Mouse (Mus musculus) thymus, postnatal 10 days (tissue): ENCODE measurements around the gene Wfdc8.
"Not testable (repeated sequence)": the region's sequence is repeated elsewhere in the genome, so short reads cannot be mapped to it uniquely, and the experiment has no call there.

ENCODE experiments used
- DNase-seq, 2 experiments: peaks; one replicate each; pipeline ENCODE4 v3.0.0; 2021; ENCODE audit warnings: low spot score in 2 of 2

Gene Wfdc8

GRCm38 (mm10) chr2:164613471-164613870 lies at the start of gene Wfdc8, which contains the start of gene Wfdc6b:
TSS of gene Wfdc8 (minus strand) at chr2:164613626.
TSS of gene Wfdc6b (plus strand) at chr2:164613522.
- not testable (repeated sequence) for DNase-seq

- no peak for DNase-seq
Observed at GRCm38 (mm10) chr2:164656483-164656882, 43.1 kb upstream of the Wfdc8 start, which contains the start of gene Wfdc9. TSS of gene Wfdc9 (minus strand) at chr2:164656583.

- DNase-seq: peak in 1 of 2 experiments; percentile 48
Observed at GRCm38 (mm10) chr2:164655858-164656257, 42.4 kb upstream of the Wfdc8 start, which contains the start of gene Wfdc10. TSS of gene Wfdc10 (plus strand) at chr2:164656046.

GRCm38 (mm10) chr2:164641881-164642673 lies 28.7 kb upstream of the Wfdc8 start:
- no peak for DNase-seq

GRCm38 (mm10) chr2:164641129-164641528 lies 27.7 kb upstream of the Wfdc8 start:
- DNase-seq: no peak

- DNase-seq: no peak
Observed at GRCm38 (mm10) chr2:164638696-164639095, 25.3 kb upstream of the Wfdc8 start, which contains the start of gene Wfdc16. TSS of gene Wfdc16 (minus strand) at chr2:164638796.

GRCm38 (mm10) chr2:164635266-164635665 lies 21.8 kb upstream of the Wfdc8 start:
- peak in 1 of 2 experiments; percentile 8 for DNase-seq

GRCm38 (mm10) chr2:164621775-164622174 lies 8.3 kb upstream of the Wfdc8 start:
- no peak for DNase-seq

- DNase-seq: no peak
Observed at GRCm38 (mm10) chr2:164619050-164619449, 5.6 kb upstream of the Wfdc8 start.

GRCm38 (mm10) chr2:164615386-164615785 lies 2.0 kb upstream of the Wfdc8 start:
- no peak for DNase-seq

- DNase-seq: no peak
Observed at GRCm38 (mm10) chr2:164608781-164609180, 4.6 kb downstream of the Wfdc8 start.

- DNase-seq: no peak
Observed at GRCm38 (mm10) chr2:164604411-164604810, 9.0 kb downstream of the Wfdc8 start.

- no peak for DNase-seq
Observed at GRCm38 (mm10) chr2:164603482-164603881, 9.9 kb downstream of the Wfdc8 start.

GRCm38 (mm10) chr2:164600179-164600578 lies 13.2 kb downstream of the Wfdc8 start:
- DNase-seq: no peak

GRCm38 (mm10) chr2:164593494-164593893 lies 19.9 kb downstream of the Wfdc8 start, which contains the start of gene Eppin:
TSS of gene Eppin (minus strand) at chr2:164593594.
- DNase-seq: no peak

GRCm38 (mm10) chr2:164592014-164592413 lies 21.4 kb downstream of the Wfdc8 start:
- DNase-seq: peak in 1 of 2 experiments; percentile 9

- DNase-seq: not testable (repeated sequence)
Observed at GRCm38 (mm10) chr2:164585025-164585725, 28.3 kb downstream of the Wfdc8 start, which contains the start of gene Wfdc6a. TSS of gene Wfdc6a (minus strand) at chr2:164585447.

- not testable (repeated sequence) for DNase-seq
Observed at GRCm38 (mm10) chr2:164573359-164573758, 40.1 kb downstream of the Wfdc8 start, which contains the start of gene Spint3. TSS of gene Spint3 (minus strand) at chr2:164573459.

GRCm38 (mm10) chr2:164567460-164567859 lies 46.0 kb downstream of the Wfdc8 start:
- DNase-seq: no peak

GRCm38 (mm10) chr2:164566997-164567396 lies 46.4 kb downstream of the Wfdc8 start:
- no peak for DNase-seq

GRCm38 (mm10) chr2:164564346-164564745 lies 49.1 kb downstream of the Wfdc8 start:
- no peak for DNase-seq

- DNase-seq: no peak
Observed at GRCm38 (mm10) chr2:164563339-164564038, 49.9 kb downstream of the Wfdc8 start.
